Mouse (Mus musculus): Measurements from ENCODE around the gene Ncmap. TPM values are rescaled to one million over a fixed set of nuclear protein-coding genes. Genes with fewer than 3 reads are reported as not detected.

The Ncmap gene
- polyA plus RNA-seq, 1 experiment from 2014 or later = 2.9 TPM

- Histone ChIP-seq H3K27me3 (ENCODE audit: control insufficient read depth, insufficient read depth, low read length) (peaks cover 10% of the 10 kb centered on the region), H3K36me3 (ENCODE audit: control insufficient read depth, insufficient read depth, low read length) (no peaks in the 10 kb centered on the region), H3K4me1 (ENCODE audit: control insufficient read depth, insufficient read depth, low read length) (no peaks in the 10 kb centered on the region), H3K9ac (ENCODE audit: low read depth, low read length) (no peak overlapping the region), H3K9me3 (ENCODE audit: control insufficient read depth, low read length) (no peaks in the 10 kb centered on the region), H3K4me2 (replicated peaks; ENCODE audit: low read depth, low read length) (no peak overlapping the region), H3K4me3 (ENCODE audit: low read length) (no peak overlapping the region), H3K27ac (ENCODE audit: low read depth, low read length) (no peak overlapping the region)
- WGBS = 57% methylated on average over 6 of the region's 6 CpGs
- no peak for ATAC-seq (ENCODE audit: low FRiP score, low TSS enrichment)
These were observed 4.6 kb downstream of the Ncmap start for GRCm38 (mm10) chr4:135393381-135393780.

DNA sequence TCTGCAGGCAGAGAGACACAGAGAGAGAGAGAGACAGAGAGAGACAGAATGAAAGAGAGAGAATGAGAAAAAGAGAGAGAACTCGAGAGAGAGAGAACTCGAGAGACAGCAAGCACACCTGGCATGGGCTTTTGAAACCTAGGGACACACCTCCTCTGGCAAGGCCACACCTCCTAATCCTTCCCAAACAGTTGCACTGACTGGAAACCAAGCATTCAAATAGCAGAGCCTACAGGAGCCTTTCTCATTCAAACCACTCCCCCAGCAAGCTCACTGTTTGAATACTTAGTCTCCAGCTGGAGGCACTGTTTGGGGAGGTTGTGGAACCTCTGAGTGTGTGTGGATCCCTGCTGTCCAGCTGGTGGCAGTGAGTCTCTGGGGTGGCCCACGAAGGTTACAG lies 5.2 kb downstream of the Ncmap start:
- Histone ChIP-seq H3K9ac (ENCODE audit: low read depth, low read length) (no peak overlapping the region), H3K4me2 (replicated peaks; ENCODE audit: low read depth, low read length) (no peak overlapping the region), H3K4me1 (ENCODE audit: control insufficient read depth, insufficient read depth, low read length) (no peaks in the 10 kb centered on the region), H3K9me3 (ENCODE audit: control insufficient read depth, low read length) (no peaks in the 10 kb centered on the region), H3K27ac (ENCODE audit: low read depth, low read length) (no peak overlapping the region), H3K27me3 (ENCODE audit: control insufficient read depth, insufficient read depth, low read length) (peaks cover 4% of the 10 kb centered on the region), H3K36me3 (ENCODE audit: control insufficient read depth, insufficient read depth, low read length) (no peaks in the 10 kb centered on the region), H3K4me3 (ENCODE audit: low read length) (no peak overlapping the region)
- no peak for ATAC-seq (ENCODE audit: low FRiP score, low TSS enrichment)
- WGBS = 81% methylated on average over 3 of the region's 3 CpGs

- H3K9me3 ChIP-seq (ENCODE audit: control insufficient read depth, low read length) = no peaks in the 10 kb centered on the region
- H3K4me1 ChIP-seq (ENCODE audit: control insufficient read depth, insufficient read depth, low read length) = no peaks in the 10 kb centered on the region
- H3K36me3 ChIP-seq (ENCODE audit: control insufficient read depth, insufficient read depth, low read length) = no peaks in the 10 kb centered on the region
- WGBS = 62% methylated on average over 6 of the region's 6 CpGs
- H3K27ac ChIP-seq (ENCODE audit: low read depth, low read length) = no peak overlapping the region
- H3K27me3 ChIP-seq (ENCODE audit: control insufficient read depth, insufficient read depth, low read length) = no peaks in the 10 kb centered on the region
- H3K9ac ChIP-seq (ENCODE audit: low read depth, low read length) = no peak overlapping the region
- ATAC-seq (ENCODE audit: low FRiP score, low TSS enrichment) = no peak
- H3K4me3 ChIP-seq (ENCODE audit: low read length) = no peak overlapping the region
- H3K4me2 ChIP-seq (replicated peaks; ENCODE audit: low read depth, low read length) = no peak overlapping the region
These were observed 7.0 kb downstream of the Ncmap start for GRCm38 (mm10) chr4:135391014-135391413.

DNA sequence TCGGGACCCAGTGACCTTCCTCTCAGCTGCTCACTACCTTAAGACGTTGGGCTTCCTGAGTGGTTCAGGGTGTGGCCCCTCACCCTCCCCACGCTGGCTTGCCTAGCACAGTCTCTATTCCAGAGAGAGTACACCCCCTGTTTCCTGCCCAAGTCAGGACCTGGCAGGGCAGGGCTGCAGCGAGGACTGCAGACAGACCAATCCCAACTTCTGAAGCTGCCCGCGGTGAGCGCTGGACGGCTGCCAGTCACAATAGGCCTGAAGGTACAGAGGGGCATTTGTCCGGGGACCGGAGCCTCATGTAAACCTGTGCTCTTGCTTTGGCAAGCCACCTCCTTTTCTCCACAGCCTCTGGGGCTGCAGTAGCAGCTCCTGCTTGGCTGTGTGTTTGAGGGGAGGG lies 12.4 kb downstream of the Ncmap start:
- Histone ChIP-seq H3K4me2 (replicated peaks; ENCODE audit: low read depth, low read length) (no peak overlapping the region), H3K4me1 (ENCODE audit: control insufficient read depth, insufficient read depth, low read length) (no peaks in the 10 kb centered on the region), H3K9me3 (ENCODE audit: control insufficient read depth, low read length) (no peaks in the 10 kb centered on the region), H3K4me3 (ENCODE audit: low read length) (no peak overlapping the region), H3K27me3 (ENCODE audit: control insufficient read depth, insufficient read depth, low read length) (no peaks in the 10 kb centered on the region; the same call in 1 of the 2 replicates), H3K9ac (ENCODE audit: low read depth, low read length) (no peak overlapping the region), H3K36me3 (ENCODE audit: control insufficient read depth, insufficient read depth, low read length) (no peaks in the 10 kb centered on the region), H3K27ac (ENCODE audit: low read depth, low read length) (no peak overlapping the region)
- peak; percentile 45; the same call in 1 of the 2 replicates for ATAC-seq (ENCODE audit: low FRiP score, low TSS enrichment)
- WGBS = 47% methylated on average over 10 of the region's 10 CpGs

DNA sequence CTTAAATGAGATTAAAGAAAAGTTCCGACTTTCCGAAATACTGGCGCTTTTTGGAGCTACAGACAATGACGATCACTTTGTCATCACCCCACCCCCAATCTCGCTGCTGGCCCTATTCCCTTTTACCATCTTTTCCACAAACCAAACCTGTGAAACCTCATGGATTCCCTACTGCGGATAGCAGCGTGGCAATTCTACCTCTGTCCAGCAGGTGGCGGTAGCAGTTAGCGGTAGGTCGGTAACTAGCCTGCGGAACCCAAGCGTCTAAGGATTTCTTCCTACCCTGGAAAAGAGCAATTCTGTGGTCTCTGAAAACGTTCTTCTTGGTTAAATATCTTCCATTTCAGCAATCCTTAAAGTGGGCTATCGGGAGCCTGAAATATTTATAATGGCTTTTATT lies 15.7 kb downstream of the Ncmap start:
- Histone ChIP-seq H3K4me1 (ENCODE audit: control insufficient read depth, insufficient read depth, low read length) (no peaks in the 10 kb centered on the region), H3K4me3 (ENCODE audit: low read length) (no peak overlapping the region), H3K36me3 (ENCODE audit: control insufficient read depth, insufficient read depth, low read length) (no peaks in the 10 kb centered on the region), H3K27ac (ENCODE audit: low read depth, low read length) (no peak overlapping the region), H3K27me3 (ENCODE audit: control insufficient read depth, insufficient read depth, low read length) (no peaks in the 10 kb centered on the region; the same call in 1 of the 2 replicates), H3K9ac (ENCODE audit: low read depth, low read length) (no peak overlapping the region), H3K4me2 (replicated peaks; ENCODE audit: low read depth, low read length) (no peak overlapping the region), H3K9me3 (ENCODE audit: control insufficient read depth, low read length) (no peaks in the 10 kb centered on the region)
- ATAC-seq (ENCODE audit: low FRiP score, low TSS enrichment) = no peak
- 3% methylated on average over 14 of the region's 14 CpGs for WGBS

GRCm38 (mm10) chr4:135381355-135381754 lies 16.7 kb downstream of the Ncmap start:
- Histone ChIP-seq H3K27me3 (ENCODE audit: control insufficient read depth, insufficient read depth, low read length) (no peaks in the 10 kb centered on the region; the same call in 1 of the 2 replicates), H3K36me3 (ENCODE audit: control insufficient read depth, insufficient read depth, low read length) (no peaks in the 10 kb centered on the region), H3K4me3 (ENCODE audit: low read length) (no peak overlapping the region), H3K9me3 (ENCODE audit: control insufficient read depth, low read length) (no peaks in the 10 kb centered on the region), H3K4me1 (ENCODE audit: control insufficient read depth, insufficient read depth, low read length) (no peaks in the 10 kb centered on the region), H3K9ac (ENCODE audit: low read depth, low read length) (no peak overlapping the region), H3K4me2 (replicated peaks; ENCODE audit: low read depth, low read length) (no peak overlapping the region), H3K27ac (ENCODE audit: low read depth, low read length) (no peak overlapping the region)
- 32% methylated on average over 8 of the region's 8 CpGs for WGBS
- no peak for ATAC-seq (ENCODE audit: low FRiP score, low TSS enrichment)

DNA sequence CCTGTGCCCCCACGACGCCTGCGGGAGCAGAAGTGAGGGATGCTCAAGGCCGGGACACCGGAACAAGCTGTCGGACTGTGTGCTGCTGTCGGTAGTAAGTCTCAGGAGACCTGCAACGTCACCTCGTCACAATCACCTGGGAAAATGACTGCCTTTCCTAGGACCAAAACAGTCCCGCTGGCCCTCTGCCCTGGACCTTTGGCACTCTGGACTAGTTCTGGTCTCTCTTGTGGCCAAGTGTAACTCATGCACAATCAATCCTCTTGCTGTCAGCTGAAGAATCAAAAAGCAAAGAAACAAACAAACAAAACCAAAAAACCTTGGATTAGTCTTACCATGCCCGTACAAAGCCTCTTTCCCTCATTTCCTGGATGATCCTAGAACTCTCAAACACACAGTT lies 20.8 kb downstream of the Ncmap start:
- H3K27me3 ChIP-seq (ENCODE audit: control insufficient read depth, insufficient read depth, low read length) = no peaks in the 10 kb centered on the region
- H3K4me3 ChIP-seq (ENCODE audit: low read length) = no peak overlapping the region
- H3K9me3 ChIP-seq (ENCODE audit: control insufficient read depth, low read length) = 0 out of 2 replicates have a peak, but pooled peaks cover 3% of the 10 kb centered on the region
- H3K36me3 ChIP-seq (ENCODE audit: control insufficient read depth, insufficient read depth, low read length) = no peaks in the 10 kb centered on the region
- no peak for ATAC-seq (ENCODE audit: low FRiP score, low TSS enrichment)
- no peak overlapping the region for H3K4me2 ChIP-seq (replicated peaks; ENCODE audit: low read depth, low read length)
- no peak overlapping the region for H3K27ac ChIP-seq (ENCODE audit: low read depth, low read length)
- 78% methylated on average over 11 of the region's 11 CpGs for WGBS
- no peak overlapping the region for H3K9ac ChIP-seq (ENCODE audit: low read depth, low read length)
- no peaks in the 10 kb centered on the region for H3K4me1 ChIP-seq (ENCODE audit: control insufficient read depth, insufficient read depth, low read length)

GRCm38 (mm10) chr4:135375444-135375843 lies 22.6 kb downstream of the Ncmap start:
- H3K36me3 ChIP-seq (ENCODE audit: control insufficient read depth, insufficient read depth, low read length) = no peaks in the 10 kb centered on the region
- H3K4me1 ChIP-seq (ENCODE audit: control insufficient read depth, insufficient read depth, low read length) = no peaks in the 10 kb centered on the region
- no peak overlapping the region for H3K4me3 ChIP-seq (ENCODE audit: low read length)
- H3K9me3 ChIP-seq (ENCODE audit: control insufficient read depth, low read length) = 0 out of 2 replicates have a peak, but pooled peaks cover 3% of the 10 kb centered on the region
- H3K27ac ChIP-seq (ENCODE audit: low read depth, low read length) = no peak overlapping the region
- 65% methylated on average over 3 of the region's 3 CpGs for WGBS
- H3K27me3 ChIP-seq (ENCODE audit: control insufficient read depth, insufficient read depth, low read length) = no peaks in the 10 kb centered on the region
- no peak for ATAC-seq (ENCODE audit: low FRiP score, low TSS enrichment)
- no peak overlapping the region for H3K9ac ChIP-seq (ENCODE audit: low read depth, low read length)
- H3K4me2 ChIP-seq (replicated peaks; ENCODE audit: low read depth, low read length) = no peak overlapping the region

DNA sequence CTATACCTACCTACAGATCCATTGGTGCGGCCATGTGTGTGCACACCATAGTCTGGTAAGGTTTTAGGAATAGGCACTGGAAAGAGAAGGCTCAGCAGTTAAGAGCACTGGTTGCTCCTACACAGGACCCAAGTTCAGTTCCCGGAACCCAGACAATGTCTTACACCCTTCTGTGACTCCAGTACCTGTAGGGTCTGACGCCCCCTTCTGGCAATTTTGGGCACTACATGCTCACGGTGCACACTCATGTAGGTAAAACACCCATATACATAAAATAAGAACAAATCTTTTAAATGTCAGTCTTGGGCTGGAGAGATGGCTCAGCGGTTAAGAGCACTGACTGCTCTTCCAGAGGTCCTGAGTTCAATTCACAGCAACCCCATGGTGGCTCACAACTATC lies 24.7 kb downstream of the Ncmap start:
- Histone ChIP-seq H3K9me3 (ENCODE audit: control insufficient read depth, low read length) (0 out of 2 replicates have a peak, but pooled peaks cover 3% of the 10 kb centered on the region), H3K4me1 (ENCODE audit: control insufficient read depth, insufficient read depth, low read length) (no peaks in the 10 kb centered on the region), H3K27ac (ENCODE audit: low read depth, low read length) (no peak overlapping the region), H3K4me3 (ENCODE audit: low read length) (no peak overlapping the region), H3K9ac (ENCODE audit: low read depth, low read length) (no peak overlapping the region), H3K4me2 (replicated peaks; ENCODE audit: low read depth, low read length) (no peak overlapping the region), H3K36me3 (ENCODE audit: control insufficient read depth, insufficient read depth, low read length) (no peaks in the 10 kb centered on the region), H3K27me3 (ENCODE audit: control insufficient read depth, insufficient read depth, low read length) (no peaks in the 10 kb centered on the region)
- no peak for ATAC-seq (ENCODE audit: low FRiP score, low TSS enrichment)
- WGBS = 81% methylated on average over 5 of the region's 5 CpGs
